Mouse (Mus musculus) MEL (cell line): ENCODE data around the gene Dohh. TPM values are rescaled to one million over a fixed set of nuclear protein-coding genes. Genes with fewer than 3 reads are reported as not detected.

ENCODE experiments used
- DNase-seq: peaks from one replicate; pipeline ENCODE4 v3.0.0; 2011; ENCODE audit warnings: low read depth, low spot score
- H3K27ac ChIP-seq: 2 replicates; pipeline ENCODE4 v1.5.1; 2012; ENCODE audit warnings: low read depth, mild to moderate bottlenecking, control low read depth, low read length, moderate library complexity; ENCODE audit not compliant: control insufficient read depth
- H3K27me3 ChIP-seq, 2 experiments: fragments of 150-350 bp in 1 of 2; sonication (generic) in 1 of 2; 2 replicates each; pipeline ENCODE4 v1.6.1; 2012; ENCODE audit warnings: low read length in 2 of 2, mild to moderate bottlenecking in 2 of 2, improper control_type of control experiment in 1 of 2, moderate library complexity in 1 of 2; ENCODE audit not compliant: insufficient read depth in 2 of 2, control insufficient read depth in 1 of 2
- H3K36me3 ChIP-seq, 2 experiments: 2 replicates each; pipeline ENCODE4 v1.6.1; 2012 to 2014; ENCODE audit warnings: low read length in 2 of 2, improper control_type of control experiment in 1 of 2, inconsistent platforms in 1 of 2, mild to moderate bottlenecking in 1 of 2; ENCODE audit not compliant: insufficient read depth in 2 of 2, control insufficient read depth in 1 of 2
- H3K4me1 ChIP-seq, 2 experiments: fragments of 150-350 bp in 1 of 2; sonication (generic) in 1 of 2; 2 replicates each; pipeline ENCODE4 v1.6.1; 2012; ENCODE audit warnings: low read length in 2 of 2, improper control_type of control experiment in 1 of 2, mild to moderate bottlenecking in 1 of 2; ENCODE audit not compliant: insufficient read depth in 2 of 2, control insufficient read depth in 1 of 2
- H3K4me3 ChIP-seq, 2 experiments: fragments of 150-350 bp in 1 of 2; sonication (generic) in 1 of 2; 2 replicates each; pipeline ENCODE4 v1.5.1; 2012; ENCODE audit warnings: low read depth in 2 of 2, low read length in 2 of 2, mild to moderate bottlenecking in 2 of 2, moderate library complexity in 2 of 2, control low read depth in 1 of 2, improper control_type of control experiment in 1 of 2; ENCODE audit not compliant: control insufficient read depth in 1 of 2, insufficient read depth in 1 of 2
- H3K79me2 ChIP-seq: 2 replicates; pipeline ENCODE4 v1.6.1; 2012; ENCODE audit warnings: mild to moderate bottlenecking, low read length, moderate library complexity; ENCODE audit not compliant: control insufficient read depth, poor library complexity, insufficient read depth
- H3K9ac ChIP-seq: 2 replicates; pipeline ENCODE4 v1.6.1; 2012; ENCODE audit warnings: low read depth, mild to moderate bottlenecking, control low read depth, low read length, moderate library complexity; ENCODE audit not compliant: control insufficient read depth, poor library complexity, severe bottlenecking
- H3K9me3 ChIP-seq: fragments of 150-350 bp; sonication (generic); replicated peaks from 2 replicates; pipeline ENCODE4 v1.6.1; 2012; ENCODE audit warnings: mild to moderate bottlenecking, low read length, improper control_type of control experiment, moderate library complexity; ENCODE audit not compliant: insufficient read depth
- CHD1 ChIP-seq: IDR thresholded peaks from 2 replicates; pipeline ENCODE4 v1.6.1; 2012; ENCODE audit warnings: low read depth, mild to moderate bottlenecking, inconsistent platforms, low read length, improper control_type of control experiment
- ELF1 ChIP-seq: IDR thresholded peaks from 2 replicates; pipeline ENCODE4 v1.6.1; 2014; ENCODE audit warnings: low read depth, mild to moderate bottlenecking, inconsistent platforms, low read length, improper control_type of control experiment, moderate library complexity
- EP300 ChIP-seq, 2 experiments: IDR thresholded peaks; 2 replicates each; pipeline ENCODE4 v1.6.1; 2011; ENCODE audit warnings: improper control_type of control experiment in 2 of 2, low read length in 2 of 2, low read depth in 1 of 2, mild to moderate bottlenecking in 1 of 2
- ETS1 ChIP-seq: IDR thresholded peaks from 2 replicates; pipeline ENCODE4 v1.6.1; 2012; ENCODE audit warnings: low read depth, mild to moderate bottlenecking, inconsistent platforms, low read length, improper control_type of control experiment, moderate library complexity
- GATA1 ChIP-seq: IDR thresholded peaks from 2 replicates; pipeline ENCODE4 v1.6.1; 2011; ENCODE audit warnings: low read depth, low read length, improper control_type of control experiment
- HCFC1 ChIP-seq: IDR thresholded peaks from 2 replicates; pipeline ENCODE4 v1.6.1; 2012; ENCODE audit warnings: low read depth, mild to moderate bottlenecking, inconsistent platforms, low read length, improper control_type of control experiment, moderate library complexity
- JUND ChIP-seq: IDR thresholded peaks from 2 replicates; pipeline ENCODE4 v1.6.1; 2011; ENCODE audit warnings: low read depth, mild to moderate bottlenecking, improper control_type of control experiment, low read length
- KAT2A ChIP-seq: conservative IDR thresholded peaks from 2 replicates; pipeline ENCODE4 v1.6.1; 2012; ENCODE audit warnings: low read depth, low read length, improper control_type of control experiment, inconsistent platforms
- MAFK ChIP-seq: IDR thresholded peaks from 2 replicates; pipeline ENCODE4 v1.6.1; 2011; ENCODE audit warnings: low read depth, mild to moderate bottlenecking, low read length, improper control_type of control experiment, borderline replicate concordance
- MAX ChIP-seq: IDR thresholded peaks from 2 replicates; pipeline ENCODE4 v1.6.1; 2011; ENCODE audit warnings: low read length, improper control_type of control experiment
- MAZ ChIP-seq: IDR thresholded peaks from 2 replicates; pipeline ENCODE4 v1.6.1; 2012; ENCODE audit warnings: low read depth, mild to moderate bottlenecking, inconsistent platforms, low read length, improper control_type of control experiment
- MEF2A ChIP-seq: IDR thresholded peaks from 2 replicates; pipeline ENCODE4 v1.6.1; 2014; ENCODE audit warnings: low read depth, mild to moderate bottlenecking, inconsistent platforms, low read length, improper control_type of control experiment; ENCODE audit not compliant: poor library complexity, insufficient replicate concordance, severe bottlenecking; ENCODE audit errors: extremely low read depth
- MXI1 ChIP-seq: IDR thresholded peaks from 2 replicates; pipeline ENCODE4 v1.6.1; 2011; ENCODE audit warnings: mild to moderate bottlenecking, low read depth, low read length, improper control_type of control experiment
- MYC ChIP-seq: IDR thresholded peaks from 2 replicates; pipeline ENCODE4 v1.6.1; 2011; ENCODE audit warnings: low read depth, mild to moderate bottlenecking, low read length, improper control_type of control experiment, moderate library complexity
- NELFE ChIP-seq: IDR thresholded peaks from 2 replicates; pipeline ENCODE4 v1.6.1; 2011; ENCODE audit warnings: low read depth, low read length, improper control_type of control experiment
- POLR2A ChIP-seq, 2 experiments: IDR thresholded peaks; 2 replicates each; pipeline ENCODE4 v1.6.1; 2011 to 2012; ENCODE audit warnings: low read length in 2 of 2, mild to moderate bottlenecking in 2 of 2, control low read depth in 1 of 2, improper control_type of control experiment in 1 of 2, low read depth in 1 of 2, moderate library complexity in 1 of 2; ENCODE audit not compliant: control insufficient read depth in 1 of 2, insufficient read depth in 1 of 2, poor library complexity in 1 of 2
- POLR2AphosphoS2 ChIP-seq: IDR thresholded peaks from 2 replicates; pipeline ENCODE4 v1.6.1; 2011; ENCODE audit warnings: low read length, improper control_type of control experiment
- RAD21 ChIP-seq: IDR thresholded peaks from 2 replicates; pipeline ENCODE4 v1.6.1; 2011; ENCODE audit warnings: mild to moderate bottlenecking, low read depth, low read length, improper control_type of control experiment
- SIN3A ChIP-seq: IDR thresholded peaks from 2 replicates; pipeline ENCODE4 v1.6.1; 2012; ENCODE audit warnings: low read length, improper control_type of control experiment, inconsistent platforms
- SMC3 ChIP-seq: IDR thresholded peaks from 2 replicates; pipeline ENCODE4 v1.6.1; 2011; ENCODE audit warnings: low read depth, low read length, improper control_type of control experiment
- TBP ChIP-seq: IDR thresholded peaks from 2 replicates; pipeline ENCODE4 v1.8.0; 2011; ENCODE audit warnings: low read depth, low read length, improper control_type of control experiment
- TCF12 ChIP-seq: IDR thresholded peaks from 2 replicates; pipeline ENCODE4 v1.6.1; 2014; ENCODE audit warnings: low read depth, mild to moderate bottlenecking, inconsistent platforms, low read length, improper control_type of control experiment, moderate library complexity
- USF1 ChIP-seq: IDR thresholded peaks from 2 replicates; pipeline ENCODE4 v1.6.1; 2014; ENCODE audit warnings: low read depth, mild to moderate bottlenecking, inconsistent platforms, low read length, improper control_type of control experiment, moderate library complexity
- USF2 ChIP-seq, 2 experiments: IDR thresholded peaks; 2 replicates each; pipeline ENCODE4 v1.6.1; 2011 to 2012; ENCODE audit warnings: improper control_type of control experiment in 2 of 2, low read length in 2 of 2, borderline replicate concordance in 1 of 2, inconsistent platforms in 1 of 2, low read depth in 1 of 2, mild to moderate bottlenecking in 1 of 2; ENCODE audit not compliant: insufficient read depth in 1 of 2
- ZC3H11A ChIP-seq: IDR thresholded peaks from 2 replicates; pipeline ENCODE4 v1.6.1; 2012; ENCODE audit warnings: low read depth, mild to moderate bottlenecking, inconsistent platforms, low read length, improper control_type of control experiment
- ZKSCAN1 ChIP-seq: IDR thresholded peaks from 2 replicates; pipeline ENCODE4 v1.6.1; 2012; ENCODE audit warnings: low read depth, mild to moderate bottlenecking, inconsistent platforms, low read length, improper control_type of control experiment, moderate library complexity
- ZMIZ1 ChIP-seq: IDR thresholded peaks from 2 replicates; pipeline ENCODE4 v1.6.1; 2012; ENCODE audit warnings: low read depth, mild to moderate bottlenecking, inconsistent platforms, low read length, improper control_type of control experiment, moderate library complexity
- ZNF384 ChIP-seq: IDR thresholded peaks from 2 replicates; pipeline ENCODE4 v1.6.1; 2012; ENCODE audit warnings: low read depth, mild to moderate bottlenecking, inconsistent platforms, low read length, improper control_type of control experiment
- polyA plus RNA-seq, 2 experiments: library from polyadenylated mRNA; stranded (reverse) in 1 of 2; unstranded in 1 of 2; fragments of >175 nt in 1 of 2; fragments of >200 nt in 1 of 2; gene quantifications; 2 replicates each; pipeline versions ENCODE4 v1.2.1 to v1.2.4; 2012; ENCODE audit warnings: low replicate concordance in 2 of 2, low read depth in 1 of 2; ENCODE audit not compliant: insufficient read length in 2 of 2, insufficient read depth in 1 of 2, missing spikeins in 1 of 2
- total RNA-seq: library from RNA; depleted of rRNA; stranded (reverse); fragments of 300-350 nt; gene quantifications from 2 replicates; pipeline ENCODE4 v1.2.3, GENCODE M21; 2012

The Dohh gene
- total and polyA plus RNA-seq, 3 experiments, result 145 to 153 TPM; not detected in 1

DNA sequence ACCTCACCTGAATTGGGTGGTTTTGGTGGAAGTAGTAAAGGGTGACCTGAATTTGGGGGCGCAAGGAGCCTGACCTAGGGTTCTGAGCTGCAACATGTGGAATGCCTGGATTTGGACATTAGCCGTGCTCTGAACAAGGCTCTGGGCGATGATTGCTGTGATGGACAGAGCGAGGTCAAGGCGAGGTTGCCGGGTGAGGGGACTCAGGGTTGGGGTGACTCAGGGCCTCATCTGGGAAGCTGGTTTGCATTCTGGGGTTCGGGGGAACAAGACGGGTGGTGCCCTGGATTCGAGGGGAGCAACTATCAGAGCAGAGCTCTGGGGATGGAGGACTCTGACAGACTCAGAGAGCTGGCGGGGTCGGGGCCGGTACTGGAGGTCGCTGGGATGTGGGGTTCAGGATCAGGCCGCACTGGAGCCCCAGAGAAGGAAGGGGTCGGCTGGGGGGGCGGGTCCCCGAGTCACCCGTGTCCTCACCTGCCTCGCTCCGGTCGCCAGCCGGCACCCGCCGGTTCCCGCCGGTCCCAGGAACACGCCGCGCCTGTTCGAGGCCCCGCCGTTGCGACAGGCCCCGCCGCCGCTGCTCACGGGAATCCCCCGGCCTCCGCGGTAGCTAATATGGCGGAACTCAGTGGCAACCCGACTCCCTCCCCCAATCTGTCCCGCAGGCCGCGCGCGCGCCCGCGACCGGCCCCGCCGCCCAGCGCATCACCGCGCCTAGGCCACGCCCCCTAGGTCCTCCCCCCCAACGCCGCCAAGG lies 6.3 kb upstream of the Dohh start, which contains the start of gene Fzr1:
Fzr1 (minus strand) TSS at position 724 of the 760 bp plus-strand sequence.
- Histone ChIP-seq H3K9me3 (no peaks in the 10 kb centered on the region), H3K27me3 (no peaks in the 10 kb centered on the region)
- TF ChIP-seq ZC3H11A (no peak), EP300 (IDR thresholded peaks at IDR 0.05; ENCODE audit: low read depth in 1 of 2, low read length in 2 of 2) (no peak), HCFC1 (0 out of 2 replicates have a peak, but pooled peaks have one; percentile 1), POLR2AphosphoS2 (0 out of 2 replicates have a peak, but pooled peaks have one; percentile 10), ETS1 (no peak), POLR2A (IDR thresholded peaks at IDR 0.05; ENCODE audit: control insufficient read depth in 1 of 2, insufficient read depth in 1 of 2, low read depth in 1 of 2, low read length in 2 of 2, poor library complexity in 1 of 2) (peak in 1 of 2 experiments; percentile 68; a peak in 1 of 4 replicates), ZKSCAN1 (no peak), NELFE (peak; percentile 66), MXI1 (peak; percentile 15; the same call in 1 of the 2 replicates)
- TF ChIP-seq, all 39 proteins: peak for 5
- Histone ChIP-seq H3K36me3 (peaks cover 5 to 39% of the 10 kb centered on the region in 2 experiments), H3K9ac (peak within 1 kb of the TSS; percentile 89), H3K4me3 (peak within 1 kb of the TSS; percentile 81 to 99), H3K79me2 (peaks cover 35% of the 10 kb centered on the region), H3K27ac (peak within 1 kb of the TSS; percentile 93), H3K4me1 (peaks cover 30 to 44% of the 10 kb centered on the region in 2 experiments)
- no peak for DNase-seq

DNA sequence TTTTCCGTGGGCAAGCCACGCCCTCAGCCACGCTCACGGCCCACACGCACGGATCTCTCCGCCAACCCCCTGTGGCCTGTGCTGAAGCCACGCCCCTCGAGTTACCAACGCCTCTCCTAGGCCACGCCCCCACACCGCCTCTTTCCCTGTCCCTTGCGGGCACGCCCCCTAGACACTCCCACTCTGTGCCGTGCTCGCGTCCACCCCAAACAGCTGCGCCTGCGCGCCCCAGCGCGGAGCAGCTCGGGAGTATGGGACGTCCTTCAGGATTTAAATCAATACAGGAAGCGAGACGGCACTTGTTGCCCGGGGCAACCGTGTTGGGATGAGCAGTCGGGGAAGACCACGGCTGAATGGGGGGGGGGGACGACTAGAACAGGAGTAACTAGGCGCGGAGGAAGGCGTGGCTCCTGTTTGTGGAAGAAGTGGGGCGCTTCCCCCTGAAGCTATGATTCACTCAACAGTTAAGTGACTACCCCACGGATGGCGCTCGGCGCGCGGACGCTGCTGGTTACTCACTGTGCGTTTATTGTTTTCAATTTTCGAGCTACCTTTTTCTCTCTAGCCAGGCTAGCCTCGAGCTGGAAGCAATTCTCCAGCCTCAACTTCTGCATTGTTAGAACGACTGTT lies 5.6 kb upstream of the Dohh start:
- peak; percentile 100 for DNase-seq
- peaks cover 5 to 45% of the 10 kb centered on the region in 2 experiments for H3K36me3 ChIP-seq
- peaks cover 35% of the 10 kb centered on the region for H3K79me2 ChIP-seq
- no peaks in the 10 kb centered on the region for H3K27me3 ChIP-seq
- peak overlapping the region; percentile 61 to 69 for H3K4me3 ChIP-seq
- no peaks in the 10 kb centered on the region for H3K9me3 ChIP-seq
- peak overlapping the region; percentile 82 for H3K9ac ChIP-seq
- peaks cover 31 to 48% of the 10 kb centered on the region in 2 experiments for H3K4me1 ChIP-seq
- peak overlapping the region; percentile 93 for H3K27ac ChIP-seq
- TF ChIP-seq ZNF384, result no peak
- no peak for TF ChIP-seq SMC3
- no peak; the same call in 1 of the 2 replicates for TF ChIP-seq KAT2A
- TF ChIP-seq ELF1, result peak; percentile 96
- TF ChIP-seq GATA1, result no peak
- TF ChIP-seq TBP, result peak; percentile 88
- no peak for TF ChIP-seq ZKSCAN1
- TF ChIP-seq MAZ, result peak; percentile 78
- peak; percentile 58 for TF ChIP-seq MAX
- peak; percentile 47 for TF ChIP-seq USF1
- peak; percentile 63 for TF ChIP-seq NELFE
- TF ChIP-seq USF2 (IDR thresholded peaks at IDR 0.05; ENCODE audit: borderline replicate concordance in 1 of 2, insufficient read depth in 1 of 2, low read depth in 1 of 2, low read length in 2 of 2), result no peak
- no peak for TF ChIP-seq MAFK
- no peak for TF ChIP-seq JUND
- peak; percentile 16; the same call in 1 of the 2 replicates for TF ChIP-seq MYC
- peak; percentile 91 for TF ChIP-seq SIN3A
- no peak; a peak in 1 of 4 replicates for TF ChIP-seq EP300 (IDR thresholded peaks at IDR 0.05; ENCODE audit: low read depth in 1 of 2, low read length in 2 of 2)
- TF ChIP-seq ZMIZ1, result peak; percentile 78; the same call in 1 of the 2 replicates
- no peak for TF ChIP-seq ZC3H11A
- TF ChIP-seq CHD1, result peak; percentile 75; the same call in 1 of the 2 replicates
- TF ChIP-seq TCF12, result peak; percentile 35; the same call in 1 of the 2 replicates
- TF ChIP-seq RAD21, result no peak
- TF ChIP-seq MEF2A, result no peak
